Mouse (Mus musculus) urinary bladder, postnatal 10 days (tissue): ENCODE measurements around the gene Gm128.

Experiments
- DNase-seq: peaks from one replicate; pipeline ENCODE4 v3.0.0; 2022; ENCODE audit warnings: low spot score

Gene Gm128

DNA sequence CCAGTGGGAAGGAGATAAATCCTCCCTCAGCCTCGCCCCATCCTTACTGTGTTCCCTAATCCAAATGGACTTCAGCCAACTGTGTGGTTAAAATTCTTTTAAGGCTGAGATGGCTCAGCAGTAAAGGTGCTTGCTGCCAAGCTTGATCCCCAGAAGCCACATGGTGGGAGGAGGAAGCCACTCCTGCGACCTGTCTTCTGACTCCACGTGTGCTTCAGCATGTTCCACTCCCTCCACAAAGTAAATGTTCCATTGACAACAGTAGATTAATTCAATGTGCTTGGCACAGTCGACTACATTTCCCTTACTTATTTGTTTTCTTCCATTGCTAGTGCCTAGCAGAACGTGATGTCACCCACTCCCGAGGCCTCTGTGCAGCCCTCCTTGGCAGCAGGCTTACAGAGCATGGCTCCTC is 46.7 kb downstream of the Gm128 start:
- DNase-seq, result no peak
